Mouse (Mus musculus): ENCODE measurements around the gene Tyk2.
A peak's percentile ranks its signal among the peaks of the same experiment; 100 is the strongest.

DNA sequence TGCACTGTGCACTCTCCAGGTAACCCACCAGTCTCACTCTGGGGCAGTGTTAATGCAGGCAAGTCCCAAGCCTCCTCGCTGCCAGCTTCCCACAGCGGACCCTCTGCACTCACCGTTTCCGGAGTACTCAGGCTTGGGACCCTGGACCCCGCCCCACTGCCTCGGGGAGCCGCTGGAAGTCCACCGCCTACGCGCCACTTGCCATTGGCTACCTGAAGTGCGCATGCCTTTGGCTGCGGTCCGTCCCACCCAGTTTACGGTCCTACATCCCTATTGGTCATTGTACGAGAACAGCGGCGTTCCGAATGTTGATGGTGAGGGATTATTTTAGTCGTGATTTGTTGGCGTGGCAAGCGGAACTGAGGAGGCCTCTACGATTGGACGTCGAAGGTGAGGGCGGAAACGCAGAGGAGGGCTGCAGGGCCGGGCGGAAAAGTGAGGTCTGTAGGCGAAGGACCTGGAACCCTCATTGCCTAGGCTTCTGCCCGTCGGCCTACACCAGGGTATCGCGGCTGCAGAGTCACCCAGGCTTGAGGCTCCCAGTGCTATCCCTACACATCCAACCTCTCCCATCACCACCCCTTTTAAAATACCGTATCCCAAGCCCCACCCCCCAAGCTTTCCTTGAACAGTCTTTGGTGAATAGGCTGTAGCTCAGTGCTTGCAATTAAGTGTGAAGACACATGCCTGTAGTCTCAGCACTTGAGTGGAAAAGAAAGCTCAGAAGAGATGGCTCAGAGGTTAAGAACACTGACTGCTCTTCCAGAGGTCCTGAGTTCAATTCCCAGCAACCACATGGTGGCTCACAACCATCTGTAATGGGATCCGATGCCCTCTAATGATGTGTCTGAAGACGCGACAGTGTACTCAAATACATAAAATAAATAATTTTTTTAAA lies at the start of gene Tyk2:
- TF ChIP-seq CTCF (IDR thresholded peaks at IDR 0.05; ENCODE audit: control insufficient read depth, insufficient read depth, insufficient replicate concordance, low read depth, low read length), result no peak
- peak; percentile 54; the same call in 1 of the 2 replicates for TF ChIP-seq POLR2A (IDR thresholded peaks at IDR 0.05; ENCODE audit: control insufficient read depth, low read depth, low read length)

Data from testis, adult 2 months (tissue).